Mouse (Mus musculus) fat pad, adult 2 months (tissue): Measurements from ENCODE around the gene Rex1bd.
A peak's percentile ranks its signal among the peaks of the same experiment; 100 is the strongest.

Experiments used
- DNase-seq: peaks from one replicate; pipeline ENCODE4 v3.0.0-alpha.2; 2011; ENCODE audit warnings: low read depth, low spot score; ENCODE audit errors: extremely low read depth

Rex1bd gene

GRCm38 (mm10) chr8:70506328-70507026 is at the start of gene Rex1bd:
Gene Rex1bd, minus strand, starts transcription at chr8:70506752.
- no peak for DNase-seq

- no peak for DNase-seq
Measured at GRCm38 (mm10) chr8:70555079-70555747, 48.7 kb upstream of the Rex1bd start.

DNA sequence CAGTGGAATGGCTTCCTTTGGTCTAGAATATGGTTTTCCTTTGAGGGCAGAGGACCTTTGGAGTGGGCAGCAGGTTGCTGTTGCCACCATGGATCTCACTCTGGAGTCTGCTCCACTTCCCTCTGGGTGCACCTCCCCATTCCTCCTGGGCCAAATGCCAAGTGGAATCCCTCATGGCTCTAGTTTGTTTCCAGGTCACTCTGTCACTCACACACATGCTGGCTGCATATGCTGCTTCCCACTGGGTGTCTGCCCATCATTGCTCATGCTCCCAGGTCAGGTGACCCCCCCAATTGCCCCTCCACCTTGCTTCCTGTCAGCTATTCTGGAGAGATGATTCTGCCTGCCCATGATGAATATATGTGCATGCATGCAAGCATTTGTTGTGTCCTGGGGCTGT is 47.2 kb upstream of the Rex1bd start:
- no peak for DNase-seq

GRCm38 (mm10) chr8:70552836-70553235 is 46.3 kb upstream of the Rex1bd start:
- DNase-seq = no peak

- DNase-seq = no peak
Measured at GRCm38 (mm10) chr8:70551558-70552161, 45.1 kb upstream of the Rex1bd start.

GRCm38 (mm10) chr8:70549412-70550184 is 43.0 kb upstream of the Rex1bd start:
- no peak for DNase-seq

DNA sequence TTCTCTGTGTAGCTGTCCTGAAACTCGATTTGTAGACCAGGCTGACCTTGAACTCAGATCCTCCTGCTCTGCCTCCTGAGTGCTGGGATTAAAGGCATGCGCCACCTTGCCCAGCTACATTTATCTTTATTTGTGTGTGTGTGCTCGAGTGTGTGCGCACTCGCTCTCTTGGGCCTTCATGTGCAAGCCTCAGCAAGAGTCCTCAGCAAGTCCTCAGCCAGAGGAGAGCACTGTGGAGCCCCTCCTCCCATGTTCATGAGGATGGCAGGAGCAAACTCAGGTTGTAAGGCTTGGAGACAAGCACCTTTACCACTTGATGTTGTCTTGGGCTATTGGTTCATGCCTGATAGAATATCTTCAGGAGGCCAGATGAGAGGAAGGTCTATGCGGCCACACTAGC is 41.2 kb upstream of the Rex1bd start:
- no peak for DNase-seq

DNA sequence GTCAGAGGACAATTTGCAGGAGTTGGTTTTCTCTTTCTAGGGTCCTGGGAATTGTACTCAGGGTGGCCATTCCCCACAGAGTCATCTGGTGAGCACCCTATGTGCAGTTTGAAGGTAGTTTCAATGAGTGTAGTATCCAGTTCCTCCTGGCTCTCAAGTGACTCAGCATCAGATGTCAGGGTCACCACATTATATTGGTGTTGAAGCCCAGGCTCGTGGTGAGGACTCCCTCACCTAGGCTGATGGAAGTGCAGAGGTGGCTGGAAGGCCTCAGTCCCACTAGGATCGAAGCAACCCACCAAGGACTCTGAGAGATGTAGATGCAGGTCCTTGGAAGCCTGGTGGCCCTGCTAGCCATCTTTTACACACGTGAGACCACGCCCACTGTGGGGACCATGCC is 39.9 kb upstream of the Rex1bd start:
- no peak for DNase-seq

GRCm38 (mm10) chr8:70544200-70544687 is 37.7 kb upstream of the Rex1bd start:
- no peak for DNase-seq

DNA sequence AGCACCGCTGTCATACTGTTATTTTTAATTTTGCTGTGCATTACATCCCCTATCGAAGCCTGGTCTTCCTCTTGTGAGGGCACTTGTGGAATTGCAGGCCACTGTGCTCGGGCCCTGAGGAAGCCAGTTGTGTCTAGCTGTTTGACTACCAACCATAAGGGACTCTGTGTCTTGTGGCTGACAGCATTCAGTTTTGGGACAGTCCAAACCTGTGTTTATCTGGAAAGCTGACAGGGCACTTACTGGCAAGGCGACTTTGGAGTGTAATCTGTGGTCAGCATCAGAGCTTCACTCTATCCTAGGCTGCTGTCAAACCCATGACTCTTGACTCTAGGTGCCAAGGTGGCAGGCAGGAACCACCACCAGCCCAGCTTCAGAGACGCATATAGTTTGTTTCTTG is 34.5 kb upstream of the Rex1bd start:
- DNase-seq = no peak

- no peak for DNase-seq
Measured at GRCm38 (mm10) chr8:70540507-70541071, 34.0 kb upstream of the Rex1bd start.

DNA sequence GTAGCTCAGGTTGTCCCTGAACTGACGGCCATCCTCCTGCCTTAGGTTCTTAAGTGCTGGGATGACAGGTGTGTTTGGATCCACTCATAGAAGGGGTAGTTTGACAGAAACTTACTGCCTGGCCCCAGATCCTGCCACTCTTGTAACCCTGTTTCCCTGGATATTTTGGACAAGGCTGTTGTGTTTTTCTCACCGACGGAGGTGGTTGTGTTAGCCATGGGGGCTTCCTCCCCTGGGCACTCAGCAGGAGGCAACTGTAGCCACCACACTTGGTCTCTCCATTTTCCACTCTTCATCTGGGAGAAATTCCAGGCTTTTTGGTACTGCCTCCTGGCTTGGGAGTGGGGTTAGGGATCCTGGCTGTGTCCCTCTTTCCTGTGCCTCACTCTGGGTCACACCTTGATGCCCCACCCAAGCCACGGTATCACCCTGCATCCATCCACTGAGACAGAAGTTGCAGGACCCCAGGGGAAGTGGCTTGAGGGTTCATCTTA is 33.5 kb upstream of the Rex1bd start:
- no peak for DNase-seq

GRCm38 (mm10) chr8:70539077-70539813 is 32.7 kb upstream of the Rex1bd start, which contains the start of gene Ell:
Gene Ell, plus strand, starts transcription at chr8:70539457.
- peak; percentile 93 for DNase-seq

- peak; percentile 92 for DNase-seq
Measured at GRCm38 (mm10) chr8:70538633-70539076, 32.1 kb upstream of the Rex1bd start.

DNA sequence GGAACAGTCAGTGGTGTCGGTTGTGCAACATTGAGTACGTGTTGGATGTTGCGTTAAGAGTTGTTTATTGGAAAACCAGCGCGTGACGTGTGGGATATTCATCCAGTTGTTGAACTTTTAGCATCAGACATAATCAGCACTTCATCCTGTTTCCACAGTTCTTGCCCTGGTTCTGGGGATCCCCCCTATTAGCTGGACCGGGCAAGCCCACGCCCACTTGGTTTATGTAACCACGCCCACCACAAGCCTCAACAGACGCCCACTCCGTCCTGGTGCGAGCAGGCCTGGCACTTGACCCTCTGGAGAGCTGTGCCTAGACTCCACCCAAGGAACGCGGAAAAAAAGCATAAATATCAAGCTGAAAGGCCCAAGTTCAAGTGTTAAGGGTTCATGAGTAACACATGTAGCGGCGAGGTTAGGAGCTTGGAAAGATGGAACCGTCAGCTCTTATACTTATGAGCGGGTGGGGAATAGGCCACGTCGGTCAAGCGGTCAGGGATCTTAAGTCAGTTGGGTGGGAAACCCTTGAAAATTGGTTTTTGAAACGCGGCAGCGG is 31.6 kb upstream of the Rex1bd start:
- DNase-seq = no peak

GRCm38 (mm10) chr8:70535701-70536100 is 29.1 kb upstream of the Rex1bd start:
- no peak for DNase-seq

DNA sequence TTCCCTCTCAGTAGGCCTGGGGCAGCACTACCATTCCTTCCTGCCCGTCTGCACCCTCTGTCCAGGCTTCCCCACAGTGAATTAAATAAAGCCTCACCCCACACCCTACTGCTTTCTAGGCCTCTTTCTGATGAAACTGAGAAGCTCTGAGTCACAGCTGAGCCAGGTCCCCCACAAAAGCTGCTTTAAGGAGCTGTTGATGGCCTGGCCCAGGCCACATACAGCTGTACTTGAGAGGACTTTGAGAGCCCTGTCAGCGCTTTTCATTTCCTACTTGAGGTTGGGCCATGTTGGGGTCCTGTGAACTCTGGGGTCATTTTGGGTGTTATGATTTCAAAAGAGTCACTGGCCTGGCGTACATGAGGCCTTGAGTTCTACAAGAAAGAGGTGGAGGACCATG is 28.7 kb upstream of the Rex1bd start:
- no peak for DNase-seq

- no peak for DNase-seq
Measured at GRCm38 (mm10) chr8:70534281-70534680, 27.7 kb upstream of the Rex1bd start.

GRCm38 (mm10) chr8:70530314-70530713 is 23.8 kb upstream of the Rex1bd start:
- no peak for DNase-seq

DNA sequence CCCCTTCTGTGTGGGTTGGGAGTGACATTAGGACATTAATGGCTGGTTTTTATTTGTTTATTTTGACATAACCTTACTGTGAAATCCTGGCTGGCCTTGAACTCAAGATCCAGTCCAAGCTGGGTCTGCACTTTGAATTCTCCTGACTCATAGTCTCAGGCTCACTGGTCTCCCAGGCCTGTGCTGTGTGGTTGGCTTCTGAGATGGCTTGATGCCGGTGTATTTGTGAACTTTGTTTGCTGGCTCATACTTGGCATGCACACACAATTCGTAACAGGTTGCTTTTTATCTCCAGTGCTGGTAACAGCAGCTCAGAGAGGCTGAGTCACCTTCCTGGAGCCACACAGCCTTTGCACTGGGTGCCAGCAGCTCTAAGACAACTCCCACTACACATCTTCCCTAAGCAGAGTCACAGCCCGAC is 23.2 kb upstream of the Rex1bd start:
- no peak for DNase-seq
